Mouse (Mus musculus): Measurements from ENCODE around the gene Milr1. TPM values are rescaled to one million over a fixed set of nuclear protein-coding genes. Genes with fewer than 3 reads are reported as not detected.
"Not testable (repeated sequence)": the region's sequence is repeated elsewhere in the genome, so short reads cannot be mapped to it uniquely, and the experiment has no call there.

Gene Milr1
- total RNA-seq, 2 experiments from 2014 or later, result 10.5 to 13.4 TPM

DNA sequence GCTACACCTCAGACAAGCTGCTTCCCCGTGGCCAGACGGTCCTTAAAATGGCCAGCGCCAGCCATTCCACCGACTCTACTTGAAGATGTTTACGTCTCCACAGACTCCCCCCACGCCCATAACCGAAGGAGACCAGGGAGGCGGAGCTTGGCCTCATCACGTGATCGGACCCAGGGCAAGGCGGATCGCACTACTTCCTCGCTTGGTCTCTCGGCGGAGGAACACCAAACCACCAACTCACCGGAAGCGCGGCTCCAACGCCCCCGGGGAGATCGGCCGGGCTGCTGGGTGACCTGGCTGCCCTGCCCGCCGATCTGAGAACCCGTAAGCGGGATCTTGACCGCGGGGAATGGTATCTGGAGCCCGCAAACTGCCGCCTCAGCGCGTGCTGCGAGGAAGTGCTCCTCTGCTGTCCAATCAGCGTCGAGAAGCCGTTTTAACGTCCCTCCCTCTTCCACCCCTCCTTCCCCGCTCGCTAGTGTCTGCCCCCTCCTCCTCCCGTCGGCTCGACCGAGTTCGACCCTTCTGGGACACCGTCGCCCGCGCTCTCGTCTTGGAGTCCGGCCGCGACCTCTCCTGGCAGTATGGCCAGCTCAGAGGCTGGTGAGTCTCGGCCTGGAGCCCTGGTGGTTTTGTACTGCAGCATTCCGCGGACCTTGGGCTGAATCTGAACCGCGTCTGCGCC is 37.9 kb downstream of the Milr1 start, which contains the start of the genes Ddx5 and Cep95:
Gene Ddx5, minus strand, starts transcription at position 411 of the 685 bp plus-strand sequence.
Gene Cep95, plus strand, starts transcription at position 478 of the 685 bp plus-strand sequence.
- peak; percentile 84 for ATAC-seq (replicated peaks; ENCODE audit: low FRiP score, poor library complexity, severe bottlenecking)

- ATAC-seq (replicated peaks; ENCODE audit: low FRiP score, poor library complexity, severe bottlenecking), result no peak
These were observed 38.6 kb downstream of the Milr1 start for GRCm38 (mm10) chr11:106789649-106790048.

GRCm38 (mm10) chr11:106793846-106794245 is 42.8 kb downstream of the Milr1 start:
- no peak for ATAC-seq (replicated peaks; ENCODE audit: low FRiP score, poor library complexity, severe bottlenecking)

DNA sequence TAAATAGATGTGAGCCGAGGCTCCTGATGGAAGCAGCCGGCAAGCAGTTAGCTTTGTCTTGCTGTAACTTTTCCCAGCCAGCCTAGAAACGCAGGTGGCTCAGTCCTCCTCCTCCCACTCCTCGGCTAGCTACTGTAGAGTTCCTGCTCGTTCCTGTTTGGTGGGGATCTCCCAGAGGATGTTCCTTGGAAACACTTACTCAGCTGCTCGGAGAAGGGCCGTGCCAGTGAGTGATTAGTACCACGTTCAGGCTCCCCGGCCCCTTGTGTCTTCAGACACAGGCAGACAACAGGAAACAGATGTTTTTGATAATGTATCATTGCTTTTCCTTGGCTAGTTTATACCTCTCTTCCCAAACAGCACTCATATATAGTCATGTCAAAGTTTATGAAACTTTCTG is 44.7 kb downstream of the Milr1 start:
- ATAC-seq (replicated peaks; ENCODE audit: low FRiP score, poor library complexity, severe bottlenecking), result no peak

GRCm38 (mm10) chr11:106802069-106802627 is 51.1 kb downstream of the Milr1 start:
- 0 out of 2 replicates have a peak, but pooled peaks have one; percentile 42 for ATAC-seq (replicated peaks; ENCODE audit: low FRiP score, poor library complexity, severe bottlenecking)

DNA sequence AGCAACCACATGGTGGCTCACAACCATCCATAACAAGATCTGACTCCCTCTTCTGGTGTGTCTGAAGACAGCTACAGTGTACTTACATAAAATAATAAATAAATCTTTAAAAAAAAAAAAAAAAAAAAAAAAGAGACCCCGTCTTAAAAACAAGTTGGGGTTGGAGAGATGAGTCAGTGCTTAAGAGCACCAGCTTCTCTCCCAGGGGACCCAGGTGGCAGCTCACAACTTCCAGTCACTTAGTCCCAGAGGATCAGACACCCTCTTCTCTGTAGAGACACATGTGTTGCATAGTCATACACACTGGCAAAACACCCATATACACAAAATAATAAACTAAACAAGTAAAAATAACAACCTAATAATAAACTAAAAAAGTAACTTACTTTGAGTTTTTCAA is 56.4 kb downstream of the Milr1 start:
- not testable (repeated sequence) for ATAC-seq (replicated peaks; ENCODE audit: low FRiP score, poor library complexity, severe bottlenecking)

DNA sequence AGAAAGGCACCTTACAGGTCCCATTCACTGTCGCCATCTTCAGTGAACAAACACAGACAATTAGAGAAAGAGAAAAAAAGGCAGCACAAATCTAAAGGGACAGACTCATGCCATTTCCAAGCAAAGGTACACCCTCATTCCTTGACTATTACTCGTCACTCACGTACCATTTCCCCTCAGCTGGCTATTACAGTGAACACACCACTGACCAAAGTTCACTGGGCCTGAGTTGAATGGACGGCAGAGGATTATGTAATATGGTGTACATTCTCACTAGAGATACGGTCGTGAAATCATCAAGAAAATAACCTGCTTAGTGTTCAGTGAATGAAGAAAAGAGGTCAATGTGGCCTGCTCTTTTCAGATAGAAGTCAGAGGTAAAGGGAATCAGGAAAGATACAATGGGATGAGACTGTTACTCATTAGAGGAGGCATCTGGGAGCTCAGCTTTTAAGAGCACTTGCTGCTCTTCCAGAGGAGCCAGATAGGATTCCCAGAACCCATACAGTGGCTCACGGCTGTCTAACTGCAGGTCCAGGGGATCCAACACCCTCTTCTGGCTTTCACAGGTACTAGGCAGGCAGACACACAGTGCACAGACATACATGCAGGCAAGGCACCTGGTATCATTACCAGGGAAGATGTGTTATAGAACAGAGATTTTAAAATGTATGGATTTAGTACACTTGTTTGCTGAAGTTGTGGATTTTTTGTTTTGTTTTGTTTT is 61.5 kb downstream of the Milr1 start:
- no peak for ATAC-seq (replicated peaks; ENCODE audit: low FRiP score, poor library complexity, severe bottlenecking)

GRCm38 (mm10) chr11:106814601-106815320 is 63.7 kb downstream of the Milr1 start:
- ATAC-seq (replicated peaks; ENCODE audit: low FRiP score, poor library complexity, severe bottlenecking), result no peak

DNA sequence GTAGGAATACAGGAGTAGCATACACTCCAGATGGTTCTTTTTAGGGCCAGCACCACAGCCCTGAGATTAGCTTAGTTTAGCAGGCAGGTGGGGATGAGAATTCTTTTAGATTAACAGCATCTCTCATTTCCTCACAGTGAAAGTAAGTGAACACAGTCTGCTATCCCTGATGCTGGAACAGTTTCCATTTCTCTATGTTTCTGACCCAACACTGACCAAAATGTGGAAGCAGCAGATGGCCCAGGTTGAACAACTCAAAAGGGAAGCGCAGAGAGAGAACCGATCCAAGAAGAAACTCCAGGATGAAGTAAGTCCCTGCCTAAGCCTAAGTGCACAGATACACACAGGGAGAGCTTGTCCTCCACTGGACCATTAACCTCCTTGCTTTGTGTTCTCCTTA is 64.3 kb downstream of the Milr1 start:
- no peak for ATAC-seq (replicated peaks; ENCODE audit: low FRiP score, poor library complexity, severe bottlenecking)

GRCm38 (mm10) chr11:106815761-106816160 is 64.7 kb downstream of the Milr1 start:
- ATAC-seq (replicated peaks; ENCODE audit: low FRiP score, poor library complexity, severe bottlenecking), result no peak

- ATAC-seq (replicated peaks; ENCODE audit: low FRiP score, poor library complexity, severe bottlenecking), result no peak
These were observed 65.3 kb downstream of the Milr1 start for GRCm38 (mm10) chr11:106816316-106816715.

GRCm38 (mm10) chr11:106817156-106817555 is 66.1 kb downstream of the Milr1 start:
- no peak for ATAC-seq (replicated peaks; ENCODE audit: low FRiP score, poor library complexity, severe bottlenecking)

DNA sequence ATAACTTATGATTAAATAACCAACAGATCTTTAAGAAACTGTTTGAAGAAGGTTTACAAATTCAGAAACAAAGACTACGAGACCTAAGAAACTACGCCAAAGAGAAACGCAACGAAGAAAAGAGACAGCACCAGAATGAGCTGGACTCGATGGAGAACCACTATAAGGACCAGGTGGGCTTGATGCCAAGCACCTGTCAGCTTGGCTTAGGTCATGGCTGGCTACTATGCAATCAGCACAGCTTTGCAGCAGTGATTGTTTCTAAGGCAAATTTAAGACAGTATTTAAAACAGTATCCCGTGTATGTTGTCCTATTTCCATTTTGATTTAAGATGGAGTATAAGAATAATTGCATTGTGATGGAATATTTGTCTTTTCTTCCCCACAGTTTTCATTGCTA is 66.8 kb downstream of the Milr1 start:
- ATAC-seq (replicated peaks; ENCODE audit: low FRiP score, poor library complexity, severe bottlenecking), result no peak

GRCm38 (mm10) chr11:106818341-106818740 is 67.3 kb downstream of the Milr1 start:
- ATAC-seq (replicated peaks; ENCODE audit: low FRiP score, poor library complexity, severe bottlenecking), result no peak

Other genes with a start within 250 kb of the Milr1 start
- 18.9 and 32.1 TPM in 2 replicates for gene Tex2, start 137.8 kb upstream of the Milr1 start, total RNA-seq (2015; ENCODE audit: low replicate concordance)
- gene Tex2, start 137.8 kb upstream of the Milr1 start, total RNA-seq (2017; ENCODE audit: low replicate concordance), result 35.9 and 41.8 TPM in 2 replicates
- 7.1 and 16.6 TPM in 2 replicates for gene Pecam1, start 598 bp upstream of the Milr1 start, total RNA-seq (2015; ENCODE audit: low replicate concordance)
- gene Pecam1, start 598 bp upstream of the Milr1 start, total RNA-seq (2017; ENCODE audit: low replicate concordance), result 5.5 and 7.2 TPM in 2 replicates
- gene Polg2, start 28.3 kb downstream of the Milr1 start, total RNA-seq (2015; ENCODE audit: low replicate concordance), result 3.2 and 4.6 TPM in 2 replicates
- 1.4 and 3.9 TPM in 2 replicates for gene Polg2, start 28.3 kb downstream of the Milr1 start, total RNA-seq (2017; ENCODE audit: low replicate concordance)
- gene Ddx5, start 38.0 kb downstream of the Milr1 start, total RNA-seq (2015; ENCODE audit: low replicate concordance), result 493 and 595 TPM in 2 replicates
- gene Ddx5, start 38.0 kb downstream of the Milr1 start, total RNA-seq (2017; ENCODE audit: low replicate concordance), result 692 and 836 TPM in 2 replicates
- 60.8 and 66.3 TPM in 2 replicates for gene Cep95, start 38.0 kb downstream of the Milr1 start, total RNA-seq (2015; ENCODE audit: low replicate concordance)
- 39.8 and 61.5 TPM in 2 replicates for gene Cep95, start 38.0 kb downstream of the Milr1 start, total RNA-seq (2017; ENCODE audit: low replicate concordance)
- gene Smurf2, start 169.5 kb downstream of the Milr1 start, total RNA-seq (2015; ENCODE audit: low replicate concordance), result 7.9 and 9.2 TPM in 2 replicates
- gene Smurf2, start 169.5 kb downstream of the Milr1 start, total RNA-seq (2017; ENCODE audit: low replicate concordance), result 8.5 and 14.2 TPM in 2 replicates
- gene Kpna2, start 248.3 kb downstream of the Milr1 start, total RNA-seq (2015; ENCODE audit: low replicate concordance), result 456 and 494 TPM in 2 replicates
- 286 and 365 TPM in 2 replicates for gene Kpna2, start 248.3 kb downstream of the Milr1 start, total RNA-seq (2017; ENCODE audit: low replicate concordance)

Data from erythroid progenitor cell, adult 5-6 weeks (primary cell).